Mouse (Mus musculus): ENCODE measurements around the gene Limch1.

- TF ChIP-seq CTCF (IDR thresholded peaks at IDR 0.05; ENCODE audit: low read depth, low read length), result peak; percentile 15; the same call in 1 of the 2 replicates
- no peak for TF ChIP-seq GATA1 (IDR thresholded peaks at IDR 0.05; ENCODE audit: borderline replicate concordance, low read length)
- no peak for TF ChIP-seq TAL1 (conservative IDR thresholded peaks at IDR 0.05; ENCODE audit: low read depth, low read length)
Observed at GRCm38 (mm10) chr5:66697119-66697518, 48.5 kb upstream of the Limch1 start.
